Mouse (Mus musculus): ENCODE data around the gene Acot5.
"Not testable (repeated sequence)": the region's sequence is repeated elsewhere in the genome, so short reads cannot be mapped to it uniquely, and the experiment has no call there.

Acot5 gene

DNA sequence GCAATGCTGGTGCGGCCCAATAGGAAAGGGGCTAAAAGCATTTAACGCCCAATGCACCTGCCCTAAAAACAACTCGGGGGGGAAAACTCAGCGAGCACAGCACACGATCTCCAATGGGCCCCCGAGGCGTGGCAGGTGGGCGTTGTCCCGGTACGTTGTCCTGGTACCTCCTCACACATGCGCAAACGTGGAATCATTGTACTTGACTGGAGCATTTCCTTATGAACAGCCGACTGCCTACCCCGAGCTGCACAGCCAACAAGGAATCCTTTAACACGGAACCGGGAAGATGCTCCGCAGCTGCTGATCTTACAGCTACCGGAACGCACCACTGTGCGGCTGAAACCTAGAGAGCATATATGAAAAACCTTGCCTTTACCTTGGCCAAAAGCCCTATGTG lies 6.8 kb upstream of the Acot5 start:
- peak; percentile 62 for DNase-seq (ENCODE audit: low read depth, low spot score)

DNA sequence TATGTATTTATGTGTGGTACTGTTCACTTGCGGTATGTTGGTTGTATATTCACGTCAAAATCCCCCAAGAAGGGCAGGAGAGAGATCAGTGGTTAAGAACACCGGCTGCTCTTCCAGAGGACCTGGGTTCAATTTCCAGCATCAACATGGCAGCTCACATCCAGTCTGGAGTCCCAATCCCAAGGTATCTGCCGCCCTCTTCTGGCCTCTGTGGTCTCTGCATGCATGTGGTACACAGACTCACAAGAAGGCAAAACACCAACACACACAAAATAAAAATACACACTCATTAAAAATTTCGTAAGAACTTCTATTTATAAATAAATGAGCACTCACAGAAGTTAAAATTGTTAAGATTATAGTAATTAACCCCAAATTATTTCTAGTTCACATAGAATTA lies 5.9 kb upstream of the Acot5 start:
- peak; percentile 87 for DNase-seq (ENCODE audit: low read depth, low spot score)

DNA sequence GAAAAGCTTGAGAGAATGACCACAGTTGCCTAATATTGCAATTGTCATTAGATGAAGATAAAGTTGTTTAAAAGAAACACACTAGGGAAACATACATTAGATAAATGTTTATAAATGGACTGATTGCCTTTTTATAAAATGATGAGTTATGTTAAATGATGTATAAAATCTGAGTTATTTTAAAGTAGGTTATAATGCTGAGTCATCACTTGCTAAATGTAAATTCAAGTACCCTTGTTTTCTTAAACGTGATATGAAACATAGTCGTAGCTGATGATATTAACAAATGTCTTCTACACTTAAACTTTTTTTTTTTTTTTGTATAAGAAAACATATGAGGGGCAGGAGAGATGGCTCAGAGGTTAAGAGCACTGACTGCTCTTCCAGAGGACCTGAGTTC lies 5.3 kb upstream of the Acot5 start:
- DNase-seq (ENCODE audit: low read depth, low spot score) = no peak

DNA sequence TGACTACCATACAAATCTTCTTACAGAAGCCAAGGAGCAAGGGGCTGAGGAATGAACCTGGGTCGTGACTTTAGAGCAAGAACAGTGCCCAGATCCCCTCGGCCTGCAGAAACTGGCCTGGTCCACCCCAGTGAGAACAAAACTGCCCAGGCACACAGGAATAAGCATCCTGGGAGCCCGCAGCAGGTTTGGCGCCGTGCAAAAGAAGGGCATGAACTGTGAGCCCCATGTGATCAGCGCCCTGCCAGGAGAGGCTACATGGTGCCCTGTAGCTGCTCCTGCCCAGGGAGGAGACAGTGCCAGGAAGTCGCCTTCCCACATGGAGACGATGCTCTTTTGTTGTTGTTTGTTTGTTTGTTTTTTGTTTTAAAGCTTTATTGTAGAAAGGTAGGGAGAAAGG lies 4.5 kb upstream of the Acot5 start:
- no peak for DNase-seq (ENCODE audit: low read depth, low spot score)

DNA sequence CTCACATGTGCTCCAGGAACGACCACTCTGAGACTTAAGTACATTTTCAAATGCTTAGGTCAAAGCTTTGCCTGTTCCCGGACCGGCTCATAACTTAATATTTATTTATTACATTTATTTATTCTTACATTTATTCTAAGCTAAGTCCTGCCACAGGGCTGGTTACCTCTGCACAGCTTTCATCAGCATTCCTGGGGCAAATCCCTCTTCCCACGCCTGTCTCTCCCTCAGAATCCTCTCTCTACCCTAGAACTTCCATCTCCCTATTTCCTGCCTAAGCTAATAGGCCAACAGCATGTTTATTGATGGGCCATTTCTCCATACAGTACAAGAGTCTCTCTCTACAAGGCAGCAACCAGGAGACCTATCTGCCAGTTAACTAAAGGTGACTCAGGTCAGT lies 1.4 kb upstream of the Acot5 start:
- no peak for DNase-seq (ENCODE audit: low read depth, low spot score)

DNA sequence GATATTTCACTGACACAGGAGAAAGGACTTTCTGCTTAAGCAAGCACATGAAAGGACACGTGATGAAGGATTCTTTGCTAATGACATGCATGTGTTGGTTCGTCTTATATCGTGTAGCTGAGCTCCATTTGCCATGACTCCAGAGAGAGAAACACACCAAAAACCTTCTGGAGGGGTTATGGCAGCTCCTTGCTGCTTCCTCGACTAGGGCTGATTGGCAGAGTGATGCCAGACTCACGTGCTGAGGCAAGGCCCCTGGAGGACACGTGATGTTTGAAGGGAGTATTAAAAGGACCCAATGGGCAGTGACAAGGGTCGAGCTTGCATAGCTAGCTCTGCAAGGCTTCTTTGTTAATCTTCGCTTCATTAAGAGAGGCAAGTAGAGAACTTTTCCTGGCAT lies 829 bp upstream of the Acot5 start:
- DNase-seq (ENCODE audit: low read depth, low spot score) = no peak

DNA sequence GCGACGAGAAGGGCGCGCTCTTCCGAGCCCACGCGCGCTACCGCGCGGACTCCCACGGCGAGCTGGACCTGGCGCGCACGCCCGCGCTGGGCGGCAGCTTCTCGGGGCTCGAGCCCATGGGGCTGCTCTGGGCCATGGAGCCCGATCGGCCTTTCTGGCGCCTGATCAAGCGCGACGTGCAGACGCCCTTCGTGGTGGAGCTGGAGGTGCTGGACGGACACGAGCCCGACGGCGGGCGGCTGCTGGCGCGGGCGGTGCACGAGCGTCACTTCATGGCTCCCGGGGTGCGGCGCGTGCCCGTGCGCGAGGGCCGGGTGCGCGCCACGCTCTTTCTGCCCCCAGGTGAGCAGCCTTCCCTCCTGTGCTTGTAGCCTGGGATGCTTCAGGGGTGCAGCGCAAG lies 457 bp downstream of the Acot5 start:
- DNase-seq (ENCODE audit: low read depth, low spot score) = peak; percentile 29

DNA sequence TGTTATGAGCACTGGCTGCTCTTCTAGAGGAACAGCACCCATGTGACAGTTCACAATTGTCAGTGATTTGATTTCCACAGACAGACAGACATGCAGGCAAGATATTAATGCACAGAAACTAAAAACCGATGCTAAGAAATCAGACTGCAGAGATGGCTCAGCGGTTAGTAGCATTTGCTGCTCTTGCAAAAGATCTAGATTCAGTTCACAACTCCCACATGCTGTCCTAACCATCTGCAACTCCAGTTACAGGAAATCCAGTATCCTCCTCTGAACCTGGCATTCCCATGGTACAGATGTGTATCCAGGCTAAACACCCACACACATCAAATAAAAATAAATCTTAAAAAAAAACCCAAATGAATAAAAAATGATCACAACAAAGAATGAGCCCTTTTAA lies 2.6 kb downstream of the Acot5 start:
- no peak for DNase-seq (ENCODE audit: low read depth, low spot score)

DNA sequence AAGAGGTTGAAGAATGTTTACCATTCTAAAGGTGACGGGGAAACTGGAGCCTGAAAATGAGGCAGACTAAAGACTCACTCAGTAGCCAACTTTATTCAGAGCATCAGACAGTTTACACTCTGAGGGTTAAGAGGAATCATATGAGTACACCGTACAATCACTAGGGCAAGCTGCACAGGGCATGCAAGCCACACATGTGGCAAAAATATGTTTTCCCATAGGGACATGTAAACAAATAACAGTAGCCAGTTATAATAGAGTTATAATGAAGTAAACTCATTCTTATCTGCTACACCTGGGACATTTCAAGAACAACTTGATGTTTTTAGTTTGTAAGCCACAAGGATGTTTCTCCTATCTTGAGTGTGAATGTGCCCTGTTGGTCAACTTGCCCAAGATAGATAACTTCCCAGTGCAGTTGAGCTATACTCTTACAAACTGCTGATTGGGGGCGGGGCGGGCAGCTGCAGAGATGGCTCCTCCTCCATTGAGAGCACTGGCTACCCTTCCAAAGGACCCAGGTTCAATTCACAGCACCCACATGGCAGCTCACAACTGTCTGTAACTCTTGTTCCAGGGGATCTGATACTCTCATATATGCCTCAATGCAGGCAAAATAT lies 8.4 kb downstream of the Acot5 start:
- DNase-seq (ENCODE audit: low read depth, low spot score) = no peak

DNA sequence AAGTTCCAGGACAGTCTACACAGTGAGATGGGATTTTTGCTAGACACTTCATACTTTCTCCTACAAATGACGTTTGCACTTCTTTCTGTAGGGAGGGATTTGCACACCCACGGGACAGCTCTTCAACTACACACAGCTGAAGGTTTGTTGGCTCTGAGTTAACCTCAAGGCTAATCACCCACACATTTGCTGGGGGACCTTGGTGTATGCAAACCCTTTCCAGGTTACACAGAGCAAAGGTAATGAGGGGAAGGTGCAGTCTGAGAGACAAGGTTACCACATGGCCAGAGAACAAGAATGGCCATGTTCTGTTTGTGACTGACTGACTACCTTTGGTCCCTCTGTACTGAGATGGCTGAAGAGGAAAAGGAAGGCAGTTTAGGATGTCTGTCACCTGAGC lies 14.7 kb downstream of the Acot5 start:
- no peak for DNase-seq (ENCODE audit: low read depth, low spot score)

DNA sequence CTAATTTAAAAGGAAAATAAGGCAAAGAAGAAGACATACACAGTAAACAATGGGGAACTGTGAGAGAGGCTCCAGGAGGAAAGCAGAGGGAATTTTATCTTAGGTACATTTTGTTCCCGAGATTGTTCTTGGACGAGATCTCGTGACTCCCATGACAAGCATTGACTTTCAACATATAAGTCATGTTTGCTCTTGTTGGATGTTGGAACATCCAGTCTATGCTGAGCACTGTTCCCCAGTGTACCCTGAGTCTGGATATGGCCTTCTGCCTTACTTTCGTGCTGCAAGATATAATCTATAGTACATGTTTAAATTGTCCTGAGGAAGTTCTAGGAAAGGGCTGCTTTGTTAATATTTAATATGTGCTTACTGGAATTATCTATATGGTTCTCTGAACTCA lies 15.5 kb downstream of the Acot5 start:
- no peak for DNase-seq (ENCODE audit: low read depth, low spot score)

DNA sequence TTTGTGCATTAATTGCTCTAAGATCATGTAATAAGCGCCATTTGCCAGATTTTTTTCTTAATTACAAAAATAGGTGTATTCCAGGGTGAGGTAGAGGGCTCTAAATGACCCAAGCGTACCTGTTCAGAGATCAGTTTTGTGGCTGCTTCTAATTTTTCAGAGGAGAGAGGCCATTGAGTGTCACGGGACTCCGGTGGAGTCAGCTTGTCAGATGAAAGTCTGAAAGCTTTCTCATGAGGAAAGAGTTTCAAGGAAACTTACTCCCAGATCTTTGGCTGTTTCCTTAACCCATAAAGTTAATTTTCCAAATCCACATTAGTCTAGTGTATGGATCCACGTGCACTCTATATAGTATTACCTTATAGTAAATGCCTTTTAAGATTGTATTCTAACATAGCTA lies 25.5 kb downstream of the Acot5 start:
- DNase-seq (ENCODE audit: low read depth, low spot score) = not testable (repeated sequence)

DNA sequence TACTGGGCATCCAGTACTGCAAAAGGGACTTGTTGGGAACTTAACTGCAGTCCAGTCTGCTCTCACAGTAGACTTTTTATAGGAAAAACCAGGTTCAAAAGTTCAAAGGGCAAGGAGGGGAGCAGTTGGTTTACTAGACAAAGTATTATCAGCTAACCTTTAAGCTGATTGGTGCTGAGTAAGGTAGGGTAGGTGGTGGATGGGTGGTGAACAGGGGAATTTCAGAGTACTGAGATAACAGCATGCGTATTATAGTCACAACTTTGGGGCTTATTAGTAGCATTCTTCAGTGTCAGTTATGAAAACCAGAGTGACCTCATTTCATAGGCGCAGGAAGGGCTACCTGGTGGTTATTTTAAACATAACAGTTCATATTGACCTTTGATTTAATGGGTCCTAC lies 30.5 kb downstream of the Acot5 start:
- DNase-seq (ENCODE audit: low read depth, low spot score) = no peak

DNA sequence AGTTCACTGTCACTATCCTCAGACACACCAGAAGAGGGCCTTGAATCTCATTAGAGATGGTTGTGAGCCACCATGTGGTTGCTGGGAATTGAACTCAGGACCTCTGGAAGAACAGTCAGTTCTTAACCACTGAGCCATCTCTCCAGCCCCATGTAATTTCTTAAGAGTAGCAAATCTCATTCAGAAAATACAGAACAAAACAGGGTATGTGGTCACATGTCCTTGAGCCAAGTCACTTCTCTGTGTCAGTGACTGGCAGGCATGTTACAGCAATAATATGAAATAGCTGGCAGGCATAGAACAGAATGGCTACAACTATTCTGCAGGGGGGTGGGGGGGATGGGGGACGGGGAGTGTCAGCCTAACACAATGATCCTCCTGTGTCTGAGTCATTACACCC lies 30.9 kb downstream of the Acot5 start:
- no peak for DNase-seq (ENCODE audit: low read depth, low spot score)

DNA sequence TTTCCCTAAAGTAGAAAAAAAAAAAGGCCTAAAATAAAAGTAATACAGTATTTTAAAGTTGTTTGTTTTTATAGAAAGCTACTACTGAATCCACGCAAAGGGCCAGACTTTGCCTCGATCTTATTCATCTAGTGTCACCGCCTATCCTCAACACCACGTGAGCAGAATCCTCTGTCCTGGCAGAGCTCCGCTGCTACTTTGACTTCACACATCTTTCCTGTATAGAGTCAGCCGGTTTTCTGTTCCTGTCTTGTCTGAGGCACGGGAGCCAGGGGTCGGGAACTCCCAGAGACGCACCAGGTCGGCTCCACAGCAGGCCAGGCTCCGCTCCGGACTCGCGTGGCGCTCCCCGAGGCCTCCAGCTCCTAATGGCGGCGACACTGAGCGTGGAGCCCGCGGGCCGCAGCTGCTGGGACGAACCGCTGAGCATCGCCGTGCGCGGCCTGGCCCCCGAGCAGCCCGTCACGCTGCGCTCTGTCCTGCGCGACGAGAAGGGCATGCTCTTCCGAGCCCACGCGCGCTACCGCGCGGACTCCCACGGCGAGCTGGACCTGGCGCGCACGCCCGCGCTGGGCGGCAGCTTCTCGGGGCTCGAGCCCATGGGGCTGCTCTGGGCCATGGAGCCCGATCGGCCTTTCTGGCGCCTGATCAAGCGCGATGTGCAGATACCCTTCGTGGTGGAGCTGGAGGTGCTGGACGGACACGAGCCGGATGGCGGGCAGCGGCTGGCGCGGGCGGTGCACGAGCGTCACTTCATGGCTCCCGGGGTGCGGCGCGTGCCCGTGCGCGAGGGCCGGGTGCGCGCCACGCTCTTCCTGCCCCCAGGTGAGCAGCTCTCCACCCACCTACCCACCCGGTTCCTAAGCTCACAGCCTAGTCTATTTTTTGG lies 31.7 kb downstream of the Acot5 start, which contains the start of gene Acot6:
Acot6 (plus strand) TSS at position 51 of the 889 bp plus-strand sequence.
- peak; percentile 67 for DNase-seq (ENCODE audit: low read depth, low spot score)

DNA sequence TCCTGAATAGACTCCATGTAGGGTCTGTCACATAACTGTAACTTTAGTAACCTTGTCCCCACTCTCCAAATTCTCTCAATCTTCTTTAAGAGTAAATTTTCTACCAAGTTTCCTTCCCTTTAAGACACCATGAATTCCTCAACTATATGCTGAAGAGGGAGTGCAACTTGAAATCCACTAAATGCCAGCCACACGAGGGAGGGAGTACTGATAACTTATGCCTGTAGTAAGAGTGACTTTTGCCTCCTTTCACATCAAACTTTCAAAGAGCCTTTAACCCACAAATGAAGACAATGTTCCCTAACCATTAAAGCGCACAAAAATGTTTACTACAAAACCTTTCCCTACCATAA lies 32.3 kb downstream of the Acot5 start:
- DNase-seq (ENCODE audit: low read depth, low spot score) = peak; percentile 30

DNA sequence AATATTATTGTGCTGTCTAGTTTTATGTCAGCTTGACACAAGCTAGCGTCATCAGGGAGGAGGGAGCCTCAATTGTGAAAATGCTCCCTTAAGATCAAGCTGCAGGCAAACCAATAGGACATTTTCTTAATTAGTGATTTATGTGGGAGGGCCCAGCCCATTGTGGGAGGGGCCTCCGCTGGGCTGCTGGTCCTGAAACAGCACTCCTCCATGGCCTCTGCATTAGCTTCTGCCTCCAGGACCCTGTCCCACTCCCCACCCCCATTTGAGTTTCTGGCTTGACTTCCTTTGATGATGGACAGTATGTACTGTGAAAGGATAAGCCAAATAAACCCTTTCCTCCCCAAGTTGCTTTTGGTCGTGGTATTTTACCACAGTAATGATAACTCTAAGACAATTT lies 37.9 kb downstream of the Acot5 start:
- DNase-seq (ENCODE audit: low read depth, low spot score) = no peak

DNA sequence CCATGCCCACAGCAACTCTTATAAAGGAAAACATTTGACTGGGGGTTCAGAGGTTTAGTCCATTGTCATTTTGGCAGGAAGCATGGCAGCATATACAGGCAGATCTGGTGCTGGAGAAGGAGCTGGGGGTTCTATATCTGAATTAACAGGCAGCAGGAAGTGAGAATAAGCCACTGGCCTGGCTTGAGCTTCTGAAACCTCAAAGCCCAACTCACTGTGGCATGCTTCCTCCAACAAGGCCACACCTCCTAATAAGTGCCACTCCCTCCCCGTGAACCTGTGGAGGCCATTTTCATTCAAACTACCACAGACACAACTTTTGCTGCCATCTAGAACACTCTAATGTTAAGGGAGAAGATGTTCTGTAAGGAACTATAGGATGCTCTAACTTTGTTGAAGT lies 38.6 kb downstream of the Acot5 start:
- peak; percentile 43 for DNase-seq (ENCODE audit: low read depth, low spot score)

DNA sequence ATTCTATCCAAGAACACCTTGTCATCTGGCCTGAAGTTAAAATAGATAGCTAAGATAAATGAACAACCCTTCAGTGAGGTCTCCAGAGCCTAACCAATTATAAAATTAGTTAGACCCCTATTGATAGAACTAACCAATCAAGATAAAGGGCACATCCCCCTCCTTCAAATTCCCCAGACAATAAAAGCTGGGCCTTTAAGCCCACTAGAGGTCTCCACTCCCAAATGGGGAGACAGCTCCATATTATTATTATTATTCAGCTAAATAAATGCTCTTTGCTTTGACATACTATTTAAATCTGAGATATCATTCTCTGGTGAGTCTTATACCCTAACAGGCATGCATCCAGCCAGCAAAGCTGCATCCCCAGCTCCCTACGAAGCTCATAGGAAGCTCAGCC lies 40.8 kb downstream of the Acot5 start:
- DNase-seq (ENCODE audit: low read depth, low spot score) = no peak

DNA sequence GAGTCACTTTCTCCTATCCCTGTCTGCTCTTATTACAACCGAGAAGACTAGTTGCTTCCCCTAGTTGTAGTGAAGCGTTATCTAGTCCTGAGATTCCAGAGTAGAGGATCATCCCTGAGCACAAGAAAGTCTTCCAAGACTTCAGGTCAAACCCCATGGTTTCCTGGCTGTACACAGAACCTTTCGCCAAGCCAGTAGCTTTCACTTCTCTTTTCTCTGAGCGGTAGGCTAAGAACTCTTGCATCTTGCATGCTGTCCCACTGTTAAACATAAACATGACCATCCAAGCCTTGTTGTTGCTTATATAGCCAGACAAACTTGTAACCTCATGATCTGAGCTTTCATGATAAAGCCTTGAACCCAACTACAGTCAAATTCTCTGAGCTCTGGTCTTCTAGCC lies 41.7 kb downstream of the Acot5 start:
- no peak for DNase-seq (ENCODE audit: low read depth, low spot score)

DNA sequence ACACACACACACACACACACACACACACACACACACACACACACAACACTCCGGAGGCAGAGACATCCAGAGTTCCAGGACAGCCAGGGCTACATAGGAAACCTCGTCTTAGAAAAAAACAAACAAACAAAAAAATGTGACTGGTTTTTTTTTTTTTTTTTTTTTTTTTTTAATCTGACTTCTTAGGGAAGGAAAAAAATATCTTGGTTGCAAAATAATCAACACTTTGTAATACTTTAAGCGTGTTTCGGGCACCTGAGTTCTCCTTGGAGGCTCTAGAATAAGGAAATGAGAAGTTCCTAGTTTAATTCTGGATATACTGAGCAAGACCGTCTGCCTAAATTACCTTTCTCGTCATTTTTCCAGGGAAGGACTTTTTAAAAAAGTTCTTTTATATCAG lies 44.6 kb downstream of the Acot5 start:
- no peak for DNase-seq (ENCODE audit: low read depth, low spot score)

DNA sequence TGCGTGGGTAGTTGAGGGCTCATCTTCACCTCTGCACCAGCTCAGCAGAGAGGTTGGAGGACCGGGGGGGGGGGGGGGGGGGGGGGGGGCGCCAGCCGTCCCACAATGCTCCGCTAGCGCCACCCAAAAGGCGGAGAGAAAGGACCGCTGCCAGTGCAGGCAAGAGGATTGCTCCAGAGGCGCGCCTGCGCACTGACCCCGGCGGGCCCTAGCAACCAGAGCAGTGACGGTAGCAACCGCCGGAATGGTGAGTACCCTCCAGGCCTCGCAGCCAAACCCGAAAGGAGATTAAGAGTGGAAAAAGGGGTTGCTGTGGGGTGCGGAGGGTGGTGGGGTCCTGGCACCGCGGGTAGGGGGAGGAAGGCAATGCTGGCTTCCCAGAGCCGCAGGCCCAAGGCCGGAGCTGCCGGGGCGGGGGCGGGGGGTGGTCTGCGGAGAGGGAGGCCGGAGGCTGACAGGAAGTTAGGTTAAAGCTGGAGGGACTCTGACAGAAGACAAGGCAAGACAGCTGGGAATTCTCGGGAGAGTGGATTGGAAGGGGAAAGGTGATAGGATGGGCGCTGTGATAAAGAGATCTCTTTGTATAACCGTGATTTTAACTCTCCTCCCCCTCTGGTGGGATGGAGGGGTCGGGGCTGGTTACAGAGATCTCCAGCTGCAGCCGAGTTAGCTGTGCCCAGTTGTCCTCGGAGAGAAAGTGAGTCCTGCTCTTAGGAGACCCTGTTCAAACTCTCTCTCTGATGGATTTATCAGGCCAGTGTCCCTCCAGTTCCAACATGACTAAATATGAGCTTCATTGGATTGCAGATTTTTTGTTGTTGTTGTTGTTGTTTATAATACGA lies 45.2 kb downstream of the Acot5 start, which contains the start of gene Dnal1:
Dnal1 (plus strand) TSS at position 214 of the 842 bp plus-strand sequence.
- DNase-seq (ENCODE audit: low read depth, low spot score) = peak; percentile 93
